Mouse (Mus musculus): ENCODE results near the gene Atp8b2.

The Atp8b2 gene

DNA sequence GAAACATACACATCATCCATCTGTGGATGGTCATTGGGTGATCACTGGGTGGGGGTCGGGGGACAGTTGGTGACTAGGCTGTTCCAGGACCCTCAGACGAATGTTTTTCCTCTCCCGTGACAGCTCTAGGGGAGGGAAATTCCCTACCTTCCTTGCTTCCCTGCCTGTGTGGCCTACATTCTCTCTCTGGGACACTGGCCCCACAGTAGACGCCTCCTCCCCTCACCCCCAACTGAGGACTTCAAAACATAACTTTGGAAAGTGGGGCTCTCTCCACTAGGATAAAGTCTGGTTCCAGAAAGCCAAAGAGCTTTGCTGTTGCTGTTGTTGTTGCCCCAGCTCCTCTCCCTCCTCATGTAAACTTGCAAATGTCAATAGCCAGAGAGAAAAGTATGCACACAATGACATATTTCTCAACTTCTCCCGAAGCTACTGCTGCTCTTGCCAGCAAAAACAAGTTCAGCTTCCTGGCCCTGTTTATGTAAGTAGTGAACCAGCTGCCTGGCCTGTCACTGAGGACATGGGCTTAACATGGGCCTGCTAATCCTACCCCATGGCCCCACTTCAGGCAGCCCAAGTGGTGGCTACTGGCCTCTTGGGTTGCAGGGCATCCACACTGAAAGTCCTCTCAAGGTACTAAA is 64.3 kb downstream of the Atp8b2 start:
- no peak for DNase-seq

DNA sequence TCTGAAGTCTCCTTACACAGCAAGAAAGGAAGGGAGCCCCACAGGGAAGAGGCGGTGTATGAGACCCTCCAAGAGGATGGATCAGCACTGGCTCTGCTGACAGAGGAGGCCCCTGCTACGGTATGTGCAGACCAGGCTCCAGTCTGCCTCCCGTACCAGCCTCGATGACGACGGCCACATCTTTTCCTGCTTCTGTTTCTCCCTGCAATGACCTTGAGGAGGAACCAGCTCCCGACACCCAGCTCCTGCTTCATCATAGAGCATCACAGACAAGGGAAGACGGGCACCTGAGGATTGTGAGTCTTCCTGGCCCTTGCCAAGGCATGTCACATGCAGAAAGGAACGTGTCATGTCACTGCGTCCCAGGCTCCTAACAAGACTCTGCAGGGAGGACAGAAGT is 65.3 kb downstream of the Atp8b2 start:
- DNase-seq: no peak

DNA sequence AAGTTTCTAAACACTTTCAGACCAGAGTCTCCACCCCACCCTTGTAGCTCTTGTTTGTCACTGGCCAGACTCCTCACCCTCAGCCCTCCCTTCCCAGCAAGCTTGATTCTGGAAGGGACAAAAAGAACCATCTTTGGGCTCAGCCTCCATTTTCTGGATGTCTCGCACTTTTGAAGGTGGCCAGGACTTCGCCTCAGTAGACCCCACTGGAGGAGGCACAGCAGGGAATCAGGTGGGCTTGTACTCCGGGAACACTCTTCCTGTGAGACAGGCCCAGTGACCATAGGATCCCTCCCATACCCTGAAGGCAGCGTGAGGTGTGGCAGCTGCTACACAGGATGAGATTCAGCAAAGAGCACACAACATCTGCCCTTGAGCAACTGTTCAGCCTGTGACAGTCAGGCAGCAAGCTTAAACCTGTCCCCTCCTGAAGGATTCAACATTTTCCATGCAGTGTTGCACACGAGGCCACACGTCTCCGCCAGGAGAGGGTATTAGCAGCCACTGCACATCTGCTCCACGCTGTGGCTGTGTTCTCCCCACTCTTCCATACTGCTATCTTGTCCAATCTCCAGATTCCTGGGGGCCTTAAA is 66.0 kb downstream of the Atp8b2 start:
- no peak for DNase-seq

DNA sequence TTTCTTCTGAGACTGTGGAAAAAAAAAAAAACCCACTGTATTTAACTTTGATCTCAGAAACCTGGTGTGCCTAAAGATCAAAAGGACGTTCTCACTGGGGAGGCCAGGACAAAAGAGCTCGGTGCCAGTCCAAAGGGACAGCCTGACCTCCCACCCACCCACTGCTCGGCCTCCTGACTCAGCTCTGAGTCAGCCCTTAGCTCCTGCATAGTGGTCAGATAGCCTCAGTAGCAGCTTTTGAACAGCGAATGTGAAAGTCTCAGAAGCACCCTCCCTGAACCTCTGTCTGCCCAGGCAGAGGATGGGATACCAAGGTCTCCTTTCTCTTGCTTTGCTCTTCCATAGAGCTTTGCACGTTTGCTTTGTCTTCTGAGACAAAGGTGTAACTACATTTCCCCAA is 66.7 kb downstream of the Atp8b2 start:
- DNase-seq: no peak

DNA sequence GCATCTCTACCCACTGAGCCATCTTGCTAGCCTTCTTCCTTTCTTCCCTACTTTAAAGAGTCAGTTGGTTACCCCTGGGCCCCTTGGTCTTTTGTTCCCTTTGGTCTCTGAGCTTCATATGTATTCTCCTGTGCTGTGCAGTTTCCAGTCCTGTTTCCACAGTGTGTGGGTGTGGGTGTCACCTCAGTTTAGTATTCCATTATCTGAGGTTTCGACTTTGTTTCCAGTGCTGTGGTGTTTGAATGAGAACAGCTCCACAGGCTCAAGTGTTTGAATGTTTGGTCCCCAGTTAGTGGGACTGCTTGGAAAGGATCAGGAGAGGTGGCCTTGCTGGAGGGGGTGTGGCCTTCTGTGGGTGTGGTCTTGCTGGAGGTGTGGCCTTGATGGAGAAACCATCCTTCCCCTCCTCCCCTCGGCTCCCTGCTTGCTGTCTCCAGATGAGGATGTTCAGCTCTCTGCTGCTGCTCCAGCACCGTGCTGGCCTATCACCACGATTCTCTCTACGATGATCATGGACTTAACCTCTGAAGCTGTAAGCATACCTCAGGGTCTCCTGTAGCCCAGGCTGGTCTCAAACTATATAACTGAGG is 70.7 kb downstream of the Atp8b2 start:
- no peak for DNase-seq

DNA sequence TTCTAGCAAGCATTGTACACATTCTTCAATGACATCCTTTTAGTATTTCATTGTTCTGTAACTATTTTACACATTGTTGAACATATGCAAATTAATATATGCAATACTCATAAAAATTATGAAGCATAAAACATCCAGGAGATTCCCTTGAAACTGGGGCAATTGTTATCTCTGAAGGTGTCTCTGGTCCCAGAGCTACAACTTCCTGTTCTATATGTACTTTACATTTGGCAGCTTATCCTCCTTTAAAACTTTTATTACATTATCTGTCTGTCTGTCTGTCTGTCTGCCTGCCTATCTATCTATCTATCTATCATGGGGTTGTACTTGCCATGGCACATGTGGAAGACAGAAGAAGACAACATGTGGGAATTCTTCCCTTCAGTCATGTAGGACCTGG is 71.6 kb downstream of the Atp8b2 start:
- no peak for DNase-seq

DNA sequence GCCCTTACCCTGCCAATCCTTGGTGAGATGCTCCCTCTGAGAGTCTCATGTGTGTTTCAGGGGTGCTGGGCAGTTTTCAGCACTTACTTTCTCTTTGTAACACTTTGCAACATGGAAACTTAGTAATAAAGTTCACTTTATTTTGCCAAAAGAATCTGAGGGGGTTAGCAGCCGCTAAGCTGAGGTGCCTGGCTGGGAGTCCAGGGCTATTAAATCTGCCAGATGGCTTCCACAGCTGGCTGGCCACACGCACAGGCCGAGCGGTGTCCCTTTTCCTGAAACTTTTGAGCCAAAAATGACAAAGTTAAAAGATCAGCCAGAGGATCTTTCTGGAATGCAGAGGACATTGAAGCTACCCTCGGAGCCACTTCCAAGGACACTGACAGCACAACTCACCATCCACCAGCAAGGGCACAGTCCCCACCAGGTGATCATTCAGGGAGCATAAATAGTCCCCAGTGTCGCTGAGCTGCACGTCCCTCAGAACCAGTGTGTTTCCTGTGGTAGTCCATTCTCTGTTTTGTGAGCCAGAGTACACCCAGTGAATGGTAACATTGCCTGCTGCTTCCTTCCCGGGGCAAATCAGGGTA is 73.4 kb downstream of the Atp8b2 start:
- DNase-seq: no peak
